Mouse (Mus musculus) liver, embryonic 14.5 days (tissue): ENCODE data around the gene Igsf6. TPM values are rescaled to one million over a fixed set of nuclear protein-coding genes. Genes with fewer than 3 reads are reported as not detected.

Experiments used
- ATAC-seq: fragments of 200-750 bp; cut with Nextera tagmentation; 2 replicates; pipeline ENCODE4 v1.8.0; 2017; ENCODE audit warnings: moderate number of reproducible peaks, mild to moderate bottlenecking, moderate library complexity; ENCODE audit not compliant: insufficient read depth
- DNase-seq, 3 experiments: peaks; one replicate each; pipeline ENCODE4 v3.0.0-alpha.2; 2012 to 2013; ENCODE audit warnings: low read depth in 3 of 3, low spot score in 3 of 3
- H3K27ac ChIP-seq: fragments of 300-500 bp; sonication (generic); 2 replicates; pipeline ENCODE4 v1.5.1; 2014; ENCODE audit warnings: moderate library complexity, mild to moderate bottlenecking, control low read depth, inconsistent platforms
- H3K27me3 ChIP-seq: fragments of 300-500 bp; sonication (generic); 2 replicates; pipeline ENCODE4 v1.6.1; 2014; ENCODE audit warnings: mild to moderate bottlenecking, low read length, moderate library complexity; ENCODE audit not compliant: control insufficient read depth, insufficient read depth
- H3K36me3 ChIP-seq: fragments of 300-500 bp; sonication (generic); replicated peaks from 2 replicates; pipeline ENCODE4 v1.6.1; 2014; ENCODE audit warnings: low read depth; ENCODE audit not compliant: control insufficient read depth, insufficient read depth
- H3K4me1 ChIP-seq, 2 experiments: fragments of 200-500 bp in 1 of 2; fragments of 300-500 bp in 1 of 2; sonication (generic) in 1 of 2; replicated peaks; 2 replicates each; pipeline ENCODE4 v1.6.1; 2012 to 2014; ENCODE audit warnings: antibody characterized with exemption in 1 of 2, inconsistent platforms in 1 of 2, low read length in 1 of 2; ENCODE audit not compliant: control insufficient read depth in 2 of 2, insufficient read depth in 2 of 2
- H3K4me2 ChIP-seq: fragments of 300-500 bp; sonication (generic); 2 replicates; pipeline ENCODE4 v1.6.1; 2014; ENCODE audit warnings: low read depth, mild to moderate bottlenecking, control low read depth, moderate library complexity
- H3K4me3 ChIP-seq, 2 experiments: fragments of 200-500 bp in 1 of 2; fragments of 300-500 bp in 1 of 2; sonication (generic) in 1 of 2; 2 replicates each; pipeline ENCODE4 v1.5.1; 2012 to 2014; ENCODE audit warnings: low read depth in 2 of 2, low read length in 2 of 2, mild to moderate bottlenecking in 2 of 2, control low read depth in 1 of 2, inconsistent platforms in 1 of 2, moderate library complexity in 1 of 2; ENCODE audit not compliant: insufficient read depth in 1 of 2
- H3K9ac ChIP-seq: fragments of 300-500 bp; sonication (generic); replicated peaks from 2 replicates; pipeline ENCODE4 v1.6.1; 2014; ENCODE audit warnings: mild to moderate bottlenecking, control low read depth, moderate library complexity
- H3K9me3 ChIP-seq: fragments of 300-500 bp; sonication (generic); 2 replicates; pipeline ENCODE4 v1.6.1; 2016; ENCODE audit warnings: low read length, mixed read lengths; ENCODE audit not compliant: control insufficient read depth
- CTCF ChIP-seq: IDR thresholded peaks from 2 replicates; pipeline ENCODE4 v1.5.1; 2016; ENCODE audit warnings: antibody characterized with exemption, low read depth, control low read depth
- EP300 ChIP-seq: IDR thresholded peaks from 2 replicates; pipeline ENCODE4 v1.6.1; 2016; ENCODE audit warnings: antibody characterized with exemption, low read depth
- whole genome bisulfite sequencing: fragments of 180-500 bp; shearing (Covaris S2); extraction: QIAGEN DNeasy Blood & Tissue Kit; methylation state at CpG from one replicate; pipeline ENCODE4 v1.1.7; 2014; ENCODE audit not compliant: insufficient replicate concordance; 5-methylcytosine and 5-hydroxymethylcytosine counted together
- polyA plus RNA-seq, 2 experiments: library from polyadenylated mRNA; depleted of rRNA in 1 of 2; stranded (reverse) in 1 of 2; unstranded in 1 of 2; fragments of >200 nt; fragmentation: Nextera tagmentation in 1 of 2; extraction: Ambion mirVana in 1 of 2; gene quantifications; 2 replicates each; pipeline versions ENCODE4 v1.2.1 to v1.2.3; 2012 to 2014

The Igsf6 gene
- polyA plus RNA-seq, 2 experiments, result 4.7 to 7.2 TPM

- DNase-seq, result no peak
- H3K27me3 ChIP-seq, result no peaks in the 10 kb centered on the region
- no peak overlapping the region for H3K27ac ChIP-seq
- H3K9ac ChIP-seq, result no peak overlapping the region
- WGBS, result 41% methylated on average over 10 of the region's 10 CpGs
- ATAC-seq, result peak; percentile 63
- no peak overlapping the region for H3K4me2 ChIP-seq
- no peaks in the 10 kb centered on the region for H3K36me3 ChIP-seq
- TF ChIP-seq EP300 (peak; percentile 56), CTCF (no peak)
- H3K4me1 ChIP-seq, result 0 out of 4 replicates have a peak, but pooled peaks cover 0 to 2% of the 10 kb centered on the region in 2 experiments
- no peaks in the 10 kb centered on the region for H3K9me3 ChIP-seq
- no peak overlapping the region for H3K4me3 ChIP-seq
Observed at GRCm38 (mm10) chr7:121098614-121099389, 24.4 kb upstream of the Igsf6 start.

GRCm38 (mm10) chr7:121093026-121093425, 18.7 kb upstream of the Igsf6 start:
- no peaks in the 10 kb centered on the region for H3K36me3 ChIP-seq
- H3K4me3 ChIP-seq, result no peak overlapping the region
- ATAC-seq, result no peak
- 57% methylated on average over 4 of the region's 4 CpGs for WGBS
- H3K9me3 ChIP-seq, result no peaks in the 10 kb centered on the region
- H3K9ac ChIP-seq, result no peak overlapping the region
- H3K27ac ChIP-seq, result no peak overlapping the region
- no peaks in the 10 kb centered on the region for H3K27me3 ChIP-seq
- no peaks in the 10 kb centered on the region for H3K4me1 ChIP-seq
- H3K4me2 ChIP-seq, result no peak overlapping the region
- TF ChIP-seq CTCF (no peak), EP300 (no peak)
- DNase-seq, result no peak

- TF ChIP-seq CTCF (no peak), EP300 (no peak)
- ATAC-seq (no peak), DNase-seq (no peak)
- 68% methylated on average over 7 of the region's 7 CpGs for WGBS
- no peak overlapping the region for H3K27ac ChIP-seq
- no peaks in the 10 kb centered on the region for H3K9me3 ChIP-seq
- H3K36me3 ChIP-seq, result no peaks in the 10 kb centered on the region
- no peak overlapping the region for H3K4me3 ChIP-seq
- no peaks in the 10 kb centered on the region for H3K27me3 ChIP-seq
- H3K4me2 ChIP-seq, result no peak overlapping the region
- H3K9ac ChIP-seq, result no peak overlapping the region
- H3K4me1 ChIP-seq, result no peaks in the 10 kb centered on the region
Observed at GRCm38 (mm10) chr7:121090748-121091147, 16.4 kb upstream of the Igsf6 start.

GRCm38 (mm10) chr7:121088745-121089144, 14.4 kb upstream of the Igsf6 start:
- DNase-seq (no peak), ATAC-seq (no peak)
- H3K4me3 ChIP-seq, result no peak overlapping the region
- 57% methylated on average over 5 of the region's 5 CpGs for WGBS
- no peak overlapping the region for H3K9ac ChIP-seq
- no peak overlapping the region for H3K27ac ChIP-seq
- H3K36me3 ChIP-seq, result no peaks in the 10 kb centered on the region
- H3K4me2 ChIP-seq, result no peak overlapping the region
- no peaks in the 10 kb centered on the region for H3K27me3 ChIP-seq
- H3K9me3 ChIP-seq, result no peaks in the 10 kb centered on the region
- TF ChIP-seq CTCF, result peak; percentile 52
- no peak for TF ChIP-seq EP300
- H3K4me1 ChIP-seq, result no peaks in the 10 kb centered on the region

GRCm38 (mm10) chr7:121085500-121085899, 11.1 kb upstream of the Igsf6 start:
- H3K4me1 ChIP-seq, result no peaks in the 10 kb centered on the region
- TF ChIP-seq CTCF, result no peak
- TF ChIP-seq EP300, result no peak
- no peak for DNase-seq
- H3K27me3 ChIP-seq, result no peaks in the 10 kb centered on the region
- ATAC-seq, result no peak
- no peak overlapping the region for H3K4me3 ChIP-seq
- no peak overlapping the region for H3K4me2 ChIP-seq
- 22% methylated on average over 4 of the region's 4 CpGs for WGBS
- H3K9ac ChIP-seq, result no peak overlapping the region
- H3K27ac ChIP-seq, result no peak overlapping the region
- no peaks in the 10 kb centered on the region for H3K9me3 ChIP-seq
- H3K36me3 ChIP-seq, result no peaks in the 10 kb centered on the region
